Mouse (Mus musculus): ENCODE results near the gene Tmem72. TPM values are rescaled to one million over a fixed set of nuclear protein-coding genes. Genes with fewer than 3 reads are reported as not detected.

Tmem72 gene
- 0.01 TPM in 2 replicates for polyA plus RNA-seq (2015; fragmentation: Nextera tagmentation; extraction: Ambion mirVana)

DNA sequence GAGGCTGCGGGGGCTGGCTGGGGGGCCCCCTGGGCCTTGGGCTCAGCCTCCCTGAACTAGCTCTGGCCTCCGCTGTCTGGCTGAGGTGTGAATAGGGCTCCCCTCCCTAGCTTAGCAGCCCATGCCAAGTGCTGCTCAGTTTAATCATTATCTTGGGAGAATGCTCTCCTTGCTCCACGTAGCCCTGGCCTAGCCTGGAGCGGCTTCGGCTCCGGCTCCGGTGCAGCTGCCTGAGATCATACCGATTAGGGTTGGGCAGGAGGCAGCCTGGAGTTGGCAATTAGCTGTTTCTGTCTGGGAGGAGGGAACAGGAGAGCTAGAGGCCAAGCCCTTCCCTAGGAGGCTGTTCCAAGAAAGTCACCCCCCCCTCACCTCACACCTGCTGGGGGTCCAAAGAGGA, at the start of gene Tmem72:
Gene Tmem72, minus strand, starts transcription at position 248 of the 400 bp plus-strand sequence.

DNA sequence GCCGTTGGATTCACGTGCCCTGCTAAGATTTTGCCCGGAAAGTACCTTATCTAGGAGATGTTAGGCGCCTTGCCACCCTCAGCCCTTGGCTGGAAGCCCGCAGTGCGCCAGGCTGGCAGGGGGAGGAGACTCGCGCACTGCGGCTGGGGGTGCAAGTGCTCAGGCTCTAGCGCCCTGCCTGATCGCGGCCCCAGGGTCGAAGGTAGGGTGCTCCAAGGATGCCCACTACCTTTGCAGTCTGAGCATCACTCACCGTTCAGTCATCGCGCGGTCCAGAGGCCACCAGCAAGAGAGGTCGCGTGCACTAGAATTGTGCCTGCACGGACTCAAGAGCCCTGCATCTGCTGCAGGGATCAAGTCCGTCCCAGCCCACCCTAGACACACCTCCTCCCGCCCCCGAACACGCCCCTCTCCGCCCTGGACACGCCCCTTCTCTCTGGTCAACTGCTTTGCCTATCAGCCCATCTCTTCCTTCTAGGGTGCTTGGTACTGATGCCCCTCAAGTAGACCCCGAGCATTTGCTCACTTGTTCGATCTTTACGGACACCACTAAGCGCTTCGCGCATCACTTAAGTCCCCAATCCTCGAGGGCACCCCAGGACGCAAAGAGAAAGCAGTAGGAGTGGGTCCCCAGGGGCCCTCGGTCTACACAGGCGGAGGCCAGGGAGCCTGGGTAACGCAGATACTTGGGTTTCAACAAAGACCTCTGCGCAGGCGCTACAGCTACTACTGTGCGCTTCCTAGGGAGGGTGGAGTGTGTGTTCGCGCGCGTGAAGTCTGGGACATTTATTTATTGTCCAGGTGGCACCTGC, 43.0 kb downstream of the Tmem72 start, which contains the start of gene Rassf4:
Gene Rassf4, minus strand, starts transcription at position 482 of the 812 bp plus-strand sequence.

DNA sequence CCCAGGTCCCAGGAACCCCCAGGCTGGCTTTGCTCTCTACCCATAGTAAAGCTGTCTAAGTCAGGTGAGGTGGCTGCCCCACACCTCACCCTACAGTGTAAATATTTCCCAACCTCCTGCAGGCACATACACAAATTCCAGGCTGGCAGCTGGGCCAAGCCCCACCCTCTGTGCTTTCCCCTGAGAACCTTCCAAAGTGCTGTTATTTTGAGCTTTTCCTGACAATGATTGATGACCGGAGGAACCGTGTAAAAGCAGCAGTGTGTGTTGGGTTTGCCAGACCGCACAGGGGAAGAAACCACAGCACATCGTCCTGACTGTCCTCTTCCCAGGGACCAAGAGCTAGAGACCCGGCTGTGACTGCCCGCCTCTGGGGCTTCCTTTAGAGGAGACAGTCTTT, 66.3 kb downstream of the Tmem72 start, which contains the start of gene Depp1:
Gene Depp1, plus strand, starts transcription at position 204 of the 400 bp plus-strand sequence.

Small RNA genes within 50 kb of the gene (microRNA-seq; reads per million reads assigned to microRNA genes)
- gene Mir7043 = 0.93 reads per million

Other genes with a start within 250 kb of the Tmem72 start
- gene Olfr211, start 227.8 kb downstream of the Tmem72 start, polyA plus RNA-seq (2015; fragmentation: Nextera tagmentation; extraction: Ambion mirVana) = not detected in 2 replicates
- not detected in 2 replicates for gene Olfr212, start 210.4 kb downstream of the Tmem72 start, polyA plus RNA-seq (2015; fragmentation: Nextera tagmentation; extraction: Ambion mirVana)
- gene Olfr213, start 178.5 kb downstream of the Tmem72 start, polyA plus RNA-seq (2015; fragmentation: Nextera tagmentation; extraction: Ambion mirVana) = not detected in 2 replicates
- gene Gm5580, start 165.8 kb downstream of the Tmem72 start, polyA plus RNA-seq (2015; fragmentation: Nextera tagmentation; extraction: Ambion mirVana) = 0.17 and 0.46 TPM in 2 replicates
- gene Olfr214, start 162.7 kb downstream of the Tmem72 start, polyA plus RNA-seq (2015; fragmentation: Nextera tagmentation; extraction: Ambion mirVana) = not detected in 2 replicates
- gene Olfr215, start 132.7 kb downstream of the Tmem72 start, polyA plus RNA-seq (2015; fragmentation: Nextera tagmentation; extraction: Ambion mirVana) = not detected in 2 replicates
- gene Zfp422, start 87.9 kb downstream of the Tmem72 start, polyA plus RNA-seq (2015; fragmentation: Nextera tagmentation; extraction: Ambion mirVana) = 37.5 and 47.2 TPM in 2 replicates
- 30.6 and 34.3 TPM in 2 replicates for gene Depp1, start 66.3 kb downstream of the Tmem72 start, polyA plus RNA-seq (2015; fragmentation: Nextera tagmentation; extraction: Ambion mirVana)
- 4.6 and 5.8 TPM in 2 replicates for gene Rassf4, start 43.0 kb downstream of the Tmem72 start, polyA plus RNA-seq (2015; fragmentation: Nextera tagmentation; extraction: Ambion mirVana)

Data from urinary bladder, postnatal 0 days (tissue).